Mouse (Mus musculus) bone marrow macrophage, adult 2 months (primary cell): Measurements from ENCODE around the gene Gm49366.

ENCODE experiments used
- CTCF ChIP-seq: IDR thresholded peaks from 2 replicates; pipeline ENCODE4 v1.5.1; 2012; ENCODE audit warnings: low read depth, mild to moderate bottlenecking, low read length, moderate library complexity
- POLR2A ChIP-seq: IDR thresholded peaks from 2 replicates; pipeline ENCODE4 v1.6.1; 2012; ENCODE audit warnings: mild to moderate bottlenecking, low read depth, low read length, borderline replicate concordance

GRCm38 (mm10) chr12:84068296-84068695 lies 29.6 kb downstream of the Gm49366 start:
- TF ChIP-seq CTCF (no peak), POLR2A (no peak)
